Mouse (Mus musculus) limb, embryonic 14.5 days (tissue): ENCODE measurements around the gene Zfp318. TPM values are rescaled to one million over a fixed set of nuclear protein-coding genes. Genes with fewer than 3 reads are reported as not detected.

ENCODE experiments used
- ATAC-seq: fragments of 200-750 bp; cut with Nextera tagmentation; 2 replicates; pipeline ENCODE4 v1.8.0; 2017; ENCODE audit warnings: low read depth, moderate number of reproducible peaks, moderate TSS enrichment; ENCODE audit not compliant: low FRiP score
- DNase-seq: peaks from one replicate; pipeline ENCODE4 v3.0.0-alpha.2; 2015; ENCODE audit warnings: low spot score
- H3K27ac ChIP-seq: fragments of 300-500 bp; sonication (generic); replicated peaks from 2 replicates; pipeline ENCODE4 v1.5.1; 2014; ENCODE audit warnings: low read depth, mild to moderate bottlenecking, low read length, moderate library complexity, mixed read lengths
- H3K27me3 ChIP-seq: fragments of 300-500 bp; sonication (generic); 2 replicates; pipeline ENCODE4 v1.6.1; 2014; ENCODE audit warnings: low read length, mixed read lengths; ENCODE audit not compliant: control insufficient read depth, insufficient read depth
- H3K36me3 ChIP-seq: fragments of 300-500 bp; sonication (generic); 2 replicates; pipeline ENCODE4 v1.6.1; 2014; ENCODE audit warnings: mild to moderate bottlenecking, low read length, moderate library complexity, mixed read lengths; ENCODE audit not compliant: control insufficient read depth, insufficient read depth
- H3K4me1 ChIP-seq: fragments of 300-500 bp; sonication (generic); 2 replicates; pipeline ENCODE4 v1.6.1; 2014; ENCODE audit warnings: antibody characterized with exemption, low read length, mixed read lengths; ENCODE audit not compliant: control insufficient read depth, insufficient read depth
- H3K4me2 ChIP-seq: fragments of 300-500 bp; sonication (generic); replicated peaks from 2 replicates; pipeline ENCODE4 v1.6.1; 2014; ENCODE audit warnings: low read depth, mild to moderate bottlenecking, low read length, moderate library complexity; ENCODE audit not compliant: severe bottlenecking
- H3K4me3 ChIP-seq: fragments of 300-500 bp; sonication (generic); replicated peaks from 2 replicates; pipeline ENCODE4 v1.5.1; 2014; ENCODE audit warnings: low read length
- H3K9ac ChIP-seq: fragments of 300-500 bp; sonication (generic); 2 replicates; pipeline ENCODE4 v1.6.1; 2014; ENCODE audit warnings: mild to moderate bottlenecking, low read depth, low read length, moderate library complexity; ENCODE audit not compliant: severe bottlenecking
- H3K9me3 ChIP-seq: fragments of 300-500 bp; sonication (generic); 2 replicates; pipeline ENCODE4 v1.6.1; 2016; ENCODE audit warnings: low read length; ENCODE audit not compliant: control insufficient read depth
- POLR2A ChIP-seq: fragments of 200-500 bp; IDR thresholded peaks from 2 replicates; pipeline ENCODE4 v1.8.0; 2012; ENCODE audit warnings: inconsistent platforms, mild to moderate bottlenecking, moderate library complexity, borderline replicate concordance; ENCODE audit not compliant: insufficient read depth, insufficient read length; ENCODE audit errors: extremely low read depth
- WGBS: fragments of 180-500 bp; shearing (Covaris S2); extraction: QIAGEN DNeasy Blood & Tissue Kit; methylation state at CpG from one replicate; pipeline ENCODE4 v1.1.7; 2014; 5-methylcytosine and 5-hydroxymethylcytosine counted together
- polyA plus RNA-seq, 2 experiments: library from polyadenylated mRNA; depleted of rRNA in 1 of 2; stranded (reverse) in 1 of 2; unstranded in 1 of 2; fragments of >200 nt; fragmentation: Nextera tagmentation in 1 of 2; extraction: Ambion mirVana in 1 of 2; gene quantifications; 2 replicates each; pipeline versions ENCODE4 v1.2.1 to v1.2.3; 2012 to 2014

Gene Zfp318
- polyA plus RNA-seq, 2 experiments = 18.4 to 23.0 TPM

DNA sequence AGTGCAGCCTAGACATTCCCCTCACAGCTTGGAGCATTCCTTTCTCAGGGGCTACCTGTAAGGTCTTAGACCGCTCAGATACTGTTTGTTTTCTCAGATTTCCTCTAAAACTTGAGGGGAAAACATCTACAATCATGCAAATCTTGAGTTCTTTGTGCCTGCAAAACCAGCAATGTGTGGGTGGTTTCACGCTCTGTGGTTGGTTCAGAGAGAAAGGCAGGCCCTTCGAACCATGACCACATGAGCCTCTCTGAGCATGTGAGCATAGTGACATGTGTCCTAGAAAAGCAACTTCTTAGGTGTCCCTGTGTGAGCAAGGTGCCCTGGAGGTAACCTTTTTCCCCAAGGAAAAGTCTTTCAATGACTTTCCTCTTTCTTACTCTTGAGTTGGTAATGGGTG is 5.0 kb upstream of the Zfp318 start:
- WGBS = 84% methylated on average over 3 of the region's 3 CpGs
- Histone ChIP-seq H3K9ac (no peak overlapping the region), H3K4me2 (no peak overlapping the region), H3K4me3 (no peak overlapping the region), H3K27me3 (no peaks in the 10 kb centered on the region), H3K4me1 (no peaks in the 10 kb centered on the region), H3K27ac (no peak overlapping the region), H3K36me3 (no peaks in the 10 kb centered on the region), H3K9me3 (no peaks in the 10 kb centered on the region)
- no peak for DNase-seq
- ATAC-seq = no peak
- TF ChIP-seq POLR2A = no peak

DNA sequence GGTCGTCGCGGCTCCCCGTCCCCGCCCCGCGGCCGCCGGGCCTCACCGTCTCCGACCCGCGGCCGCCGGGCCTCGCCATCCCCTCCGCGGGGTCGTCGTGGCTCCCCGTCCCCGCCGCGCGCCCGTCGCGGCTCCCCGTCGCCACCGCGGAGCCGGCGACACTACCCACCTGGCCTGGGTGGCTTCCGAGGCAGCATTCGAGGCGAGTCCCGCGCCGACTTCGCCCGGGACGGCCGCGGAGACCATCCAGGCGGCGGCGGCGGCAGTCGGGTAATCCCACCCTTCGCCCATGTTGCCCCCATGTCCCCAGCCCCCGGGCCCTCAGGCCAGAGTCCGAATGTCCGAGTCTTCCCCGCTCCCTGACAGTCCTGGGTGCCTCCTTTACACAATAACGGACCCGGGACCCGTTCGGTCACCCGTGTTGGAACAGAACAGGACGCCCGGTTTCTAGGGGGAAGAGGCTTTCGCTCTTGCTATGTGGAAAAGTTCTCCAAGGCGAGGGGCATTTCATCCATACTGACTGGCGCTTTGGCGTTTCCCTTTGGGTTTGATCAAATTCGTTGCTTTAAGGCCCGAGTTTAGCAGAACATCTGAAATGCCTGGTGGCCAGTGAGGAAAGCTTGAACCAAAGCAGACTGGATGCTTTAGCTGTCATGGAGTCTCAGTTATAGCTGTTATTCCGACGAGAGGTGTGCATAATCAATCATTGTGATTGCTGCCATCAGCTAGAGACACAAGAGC is 700 bp downstream of the Zfp318 start:
- no peak for DNase-seq
- peaks cover 17% of the 10 kb centered on the region for H3K36me3 ChIP-seq
- H3K4me2 ChIP-seq = peak overlapping the region; percentile 83
- 1% methylated on average over 58 of the region's 70 CpGs for WGBS
- TF ChIP-seq POLR2A = no peak
- no peaks in the 10 kb centered on the region for H3K27me3 ChIP-seq
- no peaks in the 10 kb centered on the region for H3K9me3 ChIP-seq
- H3K27ac ChIP-seq = peak overlapping the region; percentile 81
- peaks cover 9% of the 10 kb centered on the region for H3K4me1 ChIP-seq
- no peak for ATAC-seq
- peak overlapping the region; percentile 94 for H3K9ac ChIP-seq
- H3K4me3 ChIP-seq = peak overlapping the region; percentile 89

DNA sequence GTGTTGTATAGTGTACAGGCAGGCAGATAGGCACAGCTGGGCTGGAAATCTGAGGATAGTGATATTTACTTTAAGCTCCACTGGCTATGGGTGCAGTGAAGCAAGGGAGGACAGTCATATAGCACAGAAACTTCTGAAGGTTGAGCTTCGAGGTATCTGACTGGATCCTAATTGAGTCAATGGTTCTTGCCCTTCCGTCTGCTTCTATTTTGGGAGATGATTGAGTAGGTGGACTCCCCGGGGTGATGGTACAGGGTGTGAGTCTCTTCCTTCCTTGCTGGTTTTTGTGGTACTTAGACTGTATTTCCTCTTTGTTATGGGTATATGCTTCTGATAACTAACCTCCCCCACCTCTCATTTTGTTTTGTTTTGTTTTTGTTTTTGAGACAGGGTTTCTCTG is 4.7 kb downstream of the Zfp318 start:
- no peak for TF ChIP-seq POLR2A
- no peak overlapping the region for H3K27ac ChIP-seq

DNA sequence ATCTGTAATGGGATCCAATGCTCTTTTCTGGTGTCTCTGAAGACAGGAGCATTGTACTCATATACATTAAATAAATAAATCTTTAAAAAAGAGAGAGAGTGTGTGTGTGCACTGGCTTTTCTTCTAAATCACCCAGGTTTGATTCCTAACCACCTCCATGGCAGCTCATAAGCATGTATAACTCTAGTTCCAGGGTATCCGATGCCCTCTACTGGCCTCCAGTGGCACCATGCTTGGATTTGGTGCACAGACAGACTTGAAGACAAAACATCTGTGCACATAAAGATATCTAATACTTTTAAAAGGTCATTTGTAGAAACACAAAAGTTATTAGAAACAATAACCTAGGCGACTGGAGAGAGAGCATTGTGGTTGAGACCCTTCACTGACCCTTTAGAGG is 9.5 kb downstream of the Zfp318 start:
- Histone ChIP-seq H3K4me1 (no peaks in the 10 kb centered on the region), H3K4me3 (no peak overlapping the region), H3K9ac (no peak overlapping the region), H3K4me2 (no peak overlapping the region), H3K9me3 (no peaks in the 10 kb centered on the region), H3K36me3 (peaks cover 57% of the 10 kb centered on the region), H3K27ac (no peak overlapping the region), H3K27me3 (no peaks in the 10 kb centered on the region)
- TF ChIP-seq POLR2A = no peak
- 57% methylated on average over 2 of the region's 2 CpGs for WGBS
- ATAC-seq = no peak
- DNase-seq = peak; percentile 63

More for the DNA sequence above, 4.7 kb downstream of the Zfp318 start:
- H3K9ac ChIP-seq = no peak overlapping the region
- no peak for ATAC-seq
- 87% methylated on average over 3 of the region's 3 CpGs for WGBS
- peaks cover 28% of the 10 kb centered on the region for H3K36me3 ChIP-seq
- H3K4me2 ChIP-seq = no peak overlapping the region
- H3K9me3 ChIP-seq = no peaks in the 10 kb centered on the region
- no peaks in the 10 kb centered on the region for H3K27me3 ChIP-seq
- no peak overlapping the region for H3K4me3 ChIP-seq
- H3K4me1 ChIP-seq = peaks cover 9% of the 10 kb centered on the region
- DNase-seq = no peak

DNA sequence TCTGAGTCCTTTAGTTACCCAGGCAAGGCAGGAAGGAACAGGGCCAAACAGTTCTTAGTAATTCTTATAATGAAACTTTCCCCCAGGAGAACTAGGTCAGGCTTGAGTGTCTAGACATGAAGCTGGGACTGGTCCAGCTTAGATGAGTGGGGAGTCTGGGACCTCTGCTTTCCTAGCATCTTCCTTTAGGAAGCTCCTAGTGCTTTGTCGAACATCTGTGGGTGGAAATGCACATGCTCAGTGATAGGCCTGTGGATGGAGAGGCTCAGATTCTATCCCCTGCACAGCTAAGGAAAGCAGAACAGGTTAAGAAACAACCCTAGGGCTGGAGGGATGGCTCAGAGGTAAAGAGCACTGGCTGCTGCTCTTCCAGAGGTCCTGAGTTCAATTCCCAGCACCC is 11.1 kb downstream of the Zfp318 start:
- no peak overlapping the region for H3K4me2 ChIP-seq
- no peaks in the 10 kb centered on the region for H3K27me3 ChIP-seq
- H3K4me1 ChIP-seq = no peaks in the 10 kb centered on the region
- H3K4me3 ChIP-seq = no peak overlapping the region
- H3K9me3 ChIP-seq = no peaks in the 10 kb centered on the region
- no peak for TF ChIP-seq POLR2A
- DNase-seq (no peak), ATAC-seq (no peak)
- no peak overlapping the region for H3K9ac ChIP-seq
- peaks cover 57% of the 10 kb centered on the region for H3K36me3 ChIP-seq
- 80% methylated on average over 1 of the region's 1 CpGs for WGBS
- no peak overlapping the region for H3K27ac ChIP-seq
